Mouse (Mus musculus) frontal cortex, postnatal 10 days (tissue): ENCODE data around the gene Sfi1.
"Not testable (repeated sequence)": the region's sequence is repeated elsewhere in the genome, so short reads cannot be mapped to it uniquely, and the experiment has no call there.

Experiments used
- DNase-seq, 2 experiments: peaks; one replicate each; pipeline ENCODE4 v3.0.0; 2022; ENCODE audit warnings: low spot score in 2 of 2, mixed read lengths in 1 of 2

Gene Sfi1

DNA sequence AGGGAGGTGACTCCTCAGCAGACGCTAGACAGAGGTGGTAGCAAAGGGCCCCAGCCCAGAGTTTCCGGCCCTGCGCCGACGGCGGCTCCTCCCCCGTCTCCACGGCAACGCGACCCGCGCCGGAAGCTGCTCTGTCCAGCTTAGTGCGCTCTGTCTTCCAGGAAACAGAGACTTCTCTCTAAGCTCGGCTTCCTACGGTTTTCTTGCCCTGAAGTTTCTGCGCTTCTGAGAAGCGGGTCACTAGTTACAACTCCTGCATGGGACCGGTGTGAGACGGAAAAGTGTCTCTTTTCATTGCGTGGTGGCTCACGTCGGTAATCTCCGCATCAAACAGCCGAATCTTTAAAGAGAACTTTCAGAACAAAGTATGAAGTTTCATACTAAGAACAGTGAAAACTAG, at the start of gene Sfi1:
Gene Sfi1, minus strand, starts transcription at position 101 of the 400 bp plus-strand sequence.
- no peak for DNase-seq

DNA sequence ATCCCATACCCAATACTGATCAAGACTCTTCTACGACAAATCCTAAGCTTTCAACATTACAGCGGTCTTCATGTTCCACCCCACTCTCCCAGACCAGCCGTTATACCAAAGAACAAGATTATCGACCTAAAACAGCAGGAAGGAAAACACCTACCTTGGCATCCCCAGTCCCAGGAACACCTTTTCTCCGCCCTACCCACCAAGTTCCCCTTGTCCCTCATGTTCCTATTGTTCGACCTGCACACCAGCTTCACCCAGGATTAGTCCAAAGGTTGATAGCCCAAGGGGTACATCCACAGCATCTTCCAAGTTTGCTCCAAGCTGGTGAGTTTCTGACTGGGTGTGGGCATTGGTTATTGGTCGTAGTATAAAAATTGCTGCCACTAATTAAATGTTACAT, 49.1 kb upstream of the Sfi1 start:
- DNase-seq: no peak

DNA sequence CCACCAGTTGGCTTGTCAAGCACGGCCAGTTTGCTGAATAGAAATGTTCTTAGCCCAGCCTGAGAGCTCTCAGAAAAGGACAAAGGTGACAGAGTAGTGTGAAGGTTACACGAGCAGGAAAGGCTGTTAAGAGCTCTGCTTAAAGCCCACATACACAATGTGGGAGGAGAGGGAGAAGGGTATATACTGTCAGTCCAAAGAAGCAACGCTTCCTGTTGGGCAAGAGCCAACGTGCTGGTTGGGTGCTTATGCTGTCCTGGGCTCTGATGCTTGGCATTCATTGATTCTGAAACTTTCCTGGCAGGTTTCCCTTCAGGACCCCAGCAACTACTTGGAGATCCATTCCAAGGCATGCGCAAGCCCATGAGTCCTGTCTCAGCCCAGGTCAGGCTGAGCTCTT, 42.0 kb upstream of the Sfi1 start:
- DNase-seq: no peak

DNA sequence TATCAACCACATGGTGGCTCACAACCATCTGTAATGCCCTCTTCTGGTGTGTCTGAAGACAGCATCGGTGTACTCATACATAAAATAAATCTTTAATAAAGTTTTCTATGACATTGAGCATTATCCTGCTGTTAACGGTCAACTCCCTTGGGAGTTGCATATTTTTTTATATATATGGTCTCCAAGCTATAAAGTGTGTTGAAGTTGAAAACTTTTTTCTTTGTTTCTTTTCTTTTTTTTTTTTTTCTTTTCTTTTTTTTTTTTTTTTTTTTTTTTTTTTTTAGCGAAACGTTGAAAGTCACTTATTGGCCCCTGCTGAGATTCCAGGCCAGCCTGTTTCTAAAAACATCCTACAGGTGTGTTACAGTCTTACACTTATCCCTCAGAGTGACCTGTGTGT, 40.4 kb upstream of the Sfi1 start:
- no peak for DNase-seq

DNA sequence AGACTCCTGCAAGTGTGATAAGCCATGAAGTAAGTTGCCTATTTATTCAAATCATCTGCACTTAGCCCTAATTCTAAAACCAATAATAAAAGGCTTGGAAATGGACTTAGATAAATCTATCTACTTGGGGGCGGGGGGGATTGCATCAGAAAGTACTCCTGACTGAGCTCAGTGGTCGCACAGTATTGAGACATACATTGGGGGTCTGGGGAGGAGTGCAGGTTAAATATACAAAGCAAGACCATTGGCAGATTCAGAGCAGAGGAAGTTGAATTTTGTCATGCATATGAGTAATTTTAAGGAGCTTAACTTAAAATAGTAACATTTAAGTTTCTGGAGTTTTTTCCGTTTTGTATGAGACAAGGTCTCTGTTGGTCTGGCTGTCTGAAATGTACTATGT, 39.0 kb upstream of the Sfi1 start:
- no peak for DNase-seq

DNA sequence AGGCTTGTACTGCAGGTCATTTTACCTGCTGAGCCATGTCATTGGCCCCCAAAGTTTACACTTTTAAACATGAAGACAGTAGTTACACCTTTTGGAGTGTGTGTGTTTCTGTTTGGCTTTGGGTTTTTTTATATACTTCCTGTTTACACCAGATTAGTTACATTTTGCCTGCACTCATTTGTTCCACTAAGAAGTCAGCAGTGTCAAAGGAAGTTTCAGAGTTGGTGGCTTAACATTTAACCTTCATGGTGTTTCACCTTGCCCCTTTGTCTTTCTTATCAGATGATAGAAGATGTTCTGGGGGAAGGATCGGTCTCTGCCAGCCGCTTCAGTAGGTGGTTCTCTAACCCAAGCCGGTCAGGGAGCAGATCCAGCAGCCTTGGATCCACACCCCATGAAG, 33.9 kb upstream of the Sfi1 start:
- no peak for DNase-seq

DNA sequence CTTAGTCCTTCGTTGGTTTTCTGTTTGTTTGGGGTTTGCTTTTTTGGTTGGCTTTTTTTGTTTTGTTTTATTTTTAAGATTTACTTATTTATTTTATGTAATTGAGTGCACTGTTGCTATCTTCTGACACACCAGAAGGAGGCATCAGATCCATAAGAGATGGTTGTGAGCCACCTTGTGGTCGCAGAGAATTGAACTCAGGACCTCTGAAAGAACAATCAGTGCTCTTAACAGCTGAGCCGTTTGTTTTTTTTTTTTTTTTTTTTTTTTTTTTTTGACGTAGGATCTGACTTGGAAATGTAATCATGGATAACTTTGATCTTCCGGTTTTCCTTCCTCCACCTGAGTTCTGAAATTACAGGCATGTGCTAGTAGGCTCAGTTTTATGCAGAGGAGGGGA, 29.8 kb upstream of the Sfi1 start:
- no peak for DNase-seq

DNA sequence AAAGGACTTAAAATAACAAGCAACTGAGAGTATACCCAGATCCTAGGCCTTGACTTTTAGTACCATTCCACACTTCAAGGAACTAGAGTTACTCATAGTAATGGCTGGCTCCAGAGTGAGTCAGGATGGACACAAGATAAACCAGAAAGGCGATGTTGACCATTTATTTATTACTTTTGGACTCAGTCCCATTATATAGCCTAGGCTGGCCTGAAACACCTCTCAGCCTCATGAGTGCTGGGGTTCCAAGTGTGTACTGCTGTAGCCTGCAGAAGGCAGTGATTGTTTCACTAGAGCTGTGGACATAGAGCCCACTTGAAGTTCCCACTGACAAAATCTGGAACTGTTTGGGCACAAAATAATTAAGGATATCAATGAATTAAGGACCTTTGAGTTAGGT, 19.3 kb upstream of the Sfi1 start:
- DNase-seq: no peak

DNA sequence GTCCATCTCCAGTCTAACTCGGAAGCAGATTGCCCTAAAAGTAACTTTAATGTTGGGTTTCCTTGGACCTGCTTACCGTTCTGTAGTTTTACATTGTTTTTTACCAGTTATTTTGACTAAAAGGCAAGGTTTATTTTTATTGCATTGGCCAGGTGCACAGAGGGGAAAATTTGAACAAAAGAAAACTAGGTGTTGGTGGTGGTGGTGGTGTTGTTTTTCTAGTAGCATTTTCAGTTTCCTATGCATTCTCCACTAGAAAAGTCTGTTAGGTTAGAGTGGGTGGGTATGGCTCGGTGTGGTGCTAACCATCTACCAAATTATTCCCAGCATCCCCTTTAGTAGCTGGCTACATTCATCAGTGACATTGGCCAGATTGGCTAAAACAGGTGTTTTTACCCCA, 13.5 kb upstream of the Sfi1 start:
- no peak for DNase-seq

DNA sequence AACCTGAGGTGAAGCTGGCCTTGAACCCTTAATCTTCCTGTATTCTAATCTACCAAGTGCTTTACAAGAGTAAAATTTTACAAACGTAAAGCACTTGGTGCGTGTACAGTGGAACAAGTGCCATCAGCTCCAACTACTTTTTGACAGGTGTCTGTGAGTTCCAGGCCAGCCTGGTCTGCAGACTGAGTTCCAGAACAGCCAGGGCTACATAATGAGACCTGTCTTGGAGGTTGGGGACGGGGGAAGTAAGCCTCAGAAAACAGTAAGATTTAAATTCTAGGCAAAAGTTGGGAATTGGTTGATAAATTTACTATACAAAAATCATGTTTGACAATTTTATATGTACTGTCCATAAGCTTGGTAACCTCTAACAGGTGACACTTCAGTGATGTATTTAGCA, 11.9 kb upstream of the Sfi1 start:
- no peak for DNase-seq

DNA sequence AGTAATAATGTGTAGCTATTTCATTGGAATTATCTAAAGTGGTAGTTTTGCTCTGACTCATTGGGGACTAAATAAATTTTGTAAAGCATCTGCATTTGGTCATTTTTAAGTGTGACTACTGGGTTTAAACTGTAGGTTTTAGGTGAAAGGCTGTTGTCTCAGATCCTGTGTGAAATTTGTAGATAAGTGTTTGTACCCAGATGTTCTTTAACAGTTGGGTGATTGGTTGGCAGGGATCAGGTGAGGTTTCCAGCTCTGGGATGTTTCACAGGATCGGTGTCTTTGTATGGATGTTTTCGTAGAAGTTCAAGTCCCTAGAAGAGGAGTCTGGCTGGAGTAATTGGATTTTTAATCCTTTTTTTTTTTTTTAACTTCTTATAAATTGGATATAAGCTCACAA, 10.5 kb upstream of the Sfi1 start:
- no peak for DNase-seq

DNA sequence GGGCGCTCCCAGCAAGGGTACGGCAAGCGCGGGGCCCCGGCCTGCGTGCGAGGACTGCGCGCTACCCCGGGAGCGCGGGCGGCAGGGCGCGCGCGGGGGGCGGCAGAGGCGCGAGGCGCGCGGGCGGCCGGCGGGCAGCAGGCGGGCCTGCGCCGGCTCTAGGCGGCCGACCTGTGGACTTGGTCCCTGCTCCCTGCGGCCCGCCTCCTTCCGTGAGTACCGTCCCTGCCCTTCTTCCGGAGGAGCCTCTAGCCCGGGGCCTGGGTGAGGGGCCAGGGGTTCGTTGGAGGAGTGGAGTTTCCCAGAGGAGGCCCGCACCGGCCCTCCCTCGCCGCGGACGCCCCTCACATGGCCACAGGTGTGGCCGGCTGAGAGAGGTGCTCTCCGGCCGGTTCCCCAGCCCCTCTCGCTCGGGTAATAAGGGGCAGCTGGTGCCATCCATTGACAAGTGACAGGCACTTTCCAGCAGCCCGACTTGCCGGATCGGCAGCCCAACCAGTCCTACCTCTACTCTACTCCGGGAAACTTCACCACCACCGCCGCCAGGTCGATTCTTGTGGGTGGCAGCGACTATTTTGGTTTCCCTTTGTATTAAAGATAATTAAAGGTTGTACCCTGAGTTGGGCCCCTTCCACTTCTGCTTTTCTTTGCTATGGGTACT, 9.6 kb upstream of the Sfi1 start:
- DNase-seq: peak; percentile 38 to 57

DNA sequence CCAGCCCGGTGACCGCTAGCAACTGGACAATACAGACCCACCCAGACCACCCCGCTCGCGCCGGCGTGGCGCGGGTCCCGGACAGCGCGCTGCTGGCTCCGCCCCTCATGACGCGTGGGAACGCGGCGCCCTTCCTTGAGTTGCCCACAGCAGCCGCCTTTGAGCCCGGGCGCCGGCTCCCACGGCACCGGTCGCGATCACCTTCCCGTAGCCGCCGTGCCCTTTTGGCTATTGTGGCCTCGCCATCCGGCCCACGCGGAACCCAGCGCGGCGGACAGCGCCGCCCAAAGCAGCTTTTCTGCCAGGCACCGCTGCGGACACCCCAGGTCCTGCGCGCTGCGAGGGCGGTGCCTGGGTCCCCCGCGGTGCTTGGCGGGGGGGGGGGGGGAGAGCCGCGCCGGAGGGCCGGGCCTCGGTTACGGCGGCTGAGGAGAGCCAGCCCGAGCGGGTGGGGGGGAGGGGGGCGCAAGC, 9.0 kb upstream of the Sfi1 start, which contains the start of gene Eif4enif1:
Gene Eif4enif1, plus strand, starts transcription at position 162 of the 471 bp plus-strand sequence.
- DNase-seq: peak; percentile 86 to 90

DNA sequence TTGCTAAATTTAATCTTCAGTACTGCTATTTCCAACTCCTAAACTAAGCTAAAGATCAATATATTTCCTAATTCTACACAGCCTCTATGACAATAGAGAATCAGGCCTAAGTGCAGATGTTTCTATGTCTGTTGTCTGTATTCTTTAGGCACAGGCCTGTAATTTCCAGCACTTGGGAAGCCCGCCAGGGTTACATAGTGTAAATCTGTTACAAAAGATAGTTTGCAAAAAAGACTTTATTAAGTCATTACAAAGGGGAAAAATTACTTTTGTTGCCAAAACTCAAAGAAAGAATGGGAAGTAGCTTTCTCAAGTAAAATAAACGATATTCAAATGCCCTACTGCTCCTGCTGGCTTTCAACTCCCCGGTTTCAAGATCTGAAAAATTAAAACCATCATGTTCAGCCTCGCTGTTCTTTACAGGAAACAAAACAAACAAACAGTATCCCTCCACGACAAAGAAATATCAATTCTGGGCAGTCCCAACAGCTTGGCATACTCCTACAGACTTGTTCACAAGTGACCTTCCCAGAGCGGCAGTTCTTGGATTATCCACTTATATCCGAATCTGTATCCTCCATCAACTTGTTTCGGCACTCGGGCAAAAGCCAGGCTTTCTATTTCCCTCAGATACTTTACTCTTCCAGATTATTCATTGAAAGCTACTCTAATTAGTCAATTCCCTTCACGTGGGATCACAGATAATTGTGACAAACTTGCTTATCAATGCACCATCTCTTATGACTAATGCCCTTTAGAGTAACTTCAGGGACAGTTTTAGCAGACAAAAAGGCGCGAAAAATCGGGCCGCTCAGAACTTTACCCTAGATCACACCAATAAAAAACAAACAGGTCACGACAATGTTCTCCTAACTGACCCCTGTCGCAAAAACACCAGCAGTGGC, 8.3 kb upstream of the Sfi1 start:
- DNase-seq: no peak

DNA sequence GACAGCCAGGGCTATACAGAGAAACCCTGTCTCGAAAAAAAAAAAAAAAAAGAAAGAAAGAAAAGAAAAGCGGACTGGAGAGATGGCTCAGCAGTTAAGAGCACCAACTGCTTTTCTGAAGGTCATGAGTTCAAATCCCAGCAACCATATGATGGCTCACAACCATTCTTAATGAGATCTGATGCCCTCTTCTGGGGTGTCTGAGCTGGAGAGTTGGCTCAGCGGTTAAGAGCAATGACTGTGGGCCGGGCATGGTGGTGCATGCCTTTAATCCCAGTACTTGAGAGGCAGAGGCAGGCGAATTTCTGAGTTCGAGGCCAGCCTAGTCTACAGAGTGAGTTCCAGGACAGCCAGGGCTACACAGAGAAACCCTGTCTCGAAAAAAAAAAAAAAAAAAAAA, 7.4 kb upstream of the Sfi1 start:
- DNase-seq: not testable (repeated sequence)

DNA sequence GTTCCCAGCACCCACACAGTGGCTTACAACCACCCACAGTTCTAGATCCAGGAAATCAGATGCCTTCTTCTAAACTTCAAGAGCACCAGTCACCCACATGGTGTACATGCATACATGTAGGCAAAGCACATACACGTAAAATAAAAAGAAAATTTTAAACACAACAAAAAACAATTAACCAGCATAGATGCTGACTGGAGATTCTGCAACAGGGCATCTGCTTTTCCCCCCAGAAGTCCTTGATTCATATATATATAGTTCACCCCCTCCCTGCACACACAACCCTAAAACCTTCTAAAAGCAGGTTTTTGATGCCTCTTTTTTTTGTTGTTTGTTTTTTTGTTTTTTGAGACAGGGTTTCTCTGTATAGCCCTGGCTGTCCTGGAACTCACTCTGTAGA, 10.6 kb downstream of the Sfi1 start:
- DNase-seq: not testable (repeated sequence)

DNA sequence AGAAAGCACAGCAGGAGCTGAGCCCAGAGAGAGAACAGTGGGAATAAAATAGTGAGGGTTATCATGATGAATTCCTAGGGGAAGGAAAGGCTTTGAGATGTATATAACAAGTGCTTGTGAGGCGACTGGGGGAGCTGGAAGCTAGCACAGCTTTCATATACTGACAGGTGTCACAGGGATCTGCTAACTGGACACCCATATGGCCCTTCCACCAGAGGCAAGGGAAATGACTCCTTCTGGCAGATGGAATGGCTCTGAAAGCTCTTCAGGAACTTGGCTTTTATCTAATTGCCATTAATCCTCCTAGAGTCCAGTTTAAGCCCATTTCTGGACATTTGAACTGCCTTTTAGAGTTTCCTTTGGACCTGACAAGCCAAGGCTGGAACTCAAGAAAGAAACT, 11.3 kb downstream of the Sfi1 start:
- not testable (repeated sequence) for DNase-seq

DNA sequence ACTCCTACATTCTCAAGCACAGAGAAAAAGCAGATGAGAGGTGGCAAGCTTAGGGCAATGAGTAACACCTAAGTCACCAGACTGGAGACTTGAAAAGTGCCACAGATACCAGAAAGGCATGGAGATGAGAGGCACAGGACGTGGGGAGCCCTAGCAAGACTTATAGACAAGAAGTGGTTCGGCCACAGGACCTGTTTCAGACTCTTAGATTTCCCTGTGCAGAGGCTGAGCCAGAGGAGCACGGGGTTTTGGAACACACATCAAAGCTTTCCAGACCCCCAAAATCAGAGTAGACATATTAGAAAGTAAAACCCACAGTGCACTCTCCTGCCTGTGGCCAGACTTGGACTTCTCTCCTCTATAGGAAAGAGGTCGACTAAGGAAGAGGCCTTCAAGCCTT, 12.0 kb downstream of the Sfi1 start:
- DNase-seq: peak; percentile 62 to 76

DNA sequence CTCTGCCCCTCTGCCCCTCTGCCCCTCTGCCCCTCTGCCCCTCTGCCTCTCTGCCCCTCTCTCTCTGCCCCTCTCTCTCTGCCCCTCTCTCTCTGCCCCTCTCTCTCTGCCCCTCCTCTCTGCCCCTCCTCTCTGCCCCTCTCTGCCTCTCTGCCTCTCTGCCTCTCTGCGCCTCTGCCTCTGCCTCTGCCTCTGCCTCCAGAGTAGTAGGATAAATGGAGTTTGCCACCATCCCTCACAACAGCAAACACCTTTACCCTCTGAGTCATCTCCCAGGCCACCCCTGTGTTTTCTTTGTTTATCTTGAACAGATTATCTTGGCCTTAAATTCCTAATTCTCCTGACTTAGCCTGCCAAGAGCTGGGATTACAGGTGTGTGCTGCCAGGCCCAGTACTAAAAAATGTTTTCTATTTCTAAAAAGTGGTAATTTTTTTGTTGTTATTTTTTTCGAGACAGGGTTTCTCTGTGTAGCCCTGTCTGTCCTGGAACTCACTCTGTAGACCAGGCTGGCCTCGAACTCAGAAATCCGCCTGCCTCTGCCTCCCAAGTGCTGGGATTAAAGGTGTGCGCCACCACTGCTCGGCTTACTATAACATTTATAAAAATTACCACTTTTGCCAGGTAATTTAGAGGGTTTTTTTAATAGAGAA, 12.6 kb downstream of the Sfi1 start:
- DNase-seq: not testable (repeated sequence)

DNA sequence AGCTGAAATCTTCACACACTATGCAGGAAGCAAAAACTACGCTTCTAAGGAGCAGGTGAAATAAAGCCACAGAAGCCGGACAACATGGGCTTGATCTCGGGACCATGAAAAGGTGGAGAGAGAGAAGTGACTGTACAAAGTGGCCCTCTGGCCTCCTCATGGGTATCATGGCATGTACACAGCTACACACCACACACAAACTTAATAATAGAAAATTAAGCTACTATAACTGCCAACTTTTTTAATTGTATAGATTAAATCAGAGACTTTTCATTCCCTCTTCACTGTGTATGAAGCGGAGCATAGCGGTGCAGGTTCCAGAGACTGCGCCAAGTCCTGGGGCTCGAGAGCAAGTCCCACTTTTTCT, 13.6 kb downstream of the Sfi1 start:
- DNase-seq: peak in 1 of 2 experiments; percentile 25

DNA sequence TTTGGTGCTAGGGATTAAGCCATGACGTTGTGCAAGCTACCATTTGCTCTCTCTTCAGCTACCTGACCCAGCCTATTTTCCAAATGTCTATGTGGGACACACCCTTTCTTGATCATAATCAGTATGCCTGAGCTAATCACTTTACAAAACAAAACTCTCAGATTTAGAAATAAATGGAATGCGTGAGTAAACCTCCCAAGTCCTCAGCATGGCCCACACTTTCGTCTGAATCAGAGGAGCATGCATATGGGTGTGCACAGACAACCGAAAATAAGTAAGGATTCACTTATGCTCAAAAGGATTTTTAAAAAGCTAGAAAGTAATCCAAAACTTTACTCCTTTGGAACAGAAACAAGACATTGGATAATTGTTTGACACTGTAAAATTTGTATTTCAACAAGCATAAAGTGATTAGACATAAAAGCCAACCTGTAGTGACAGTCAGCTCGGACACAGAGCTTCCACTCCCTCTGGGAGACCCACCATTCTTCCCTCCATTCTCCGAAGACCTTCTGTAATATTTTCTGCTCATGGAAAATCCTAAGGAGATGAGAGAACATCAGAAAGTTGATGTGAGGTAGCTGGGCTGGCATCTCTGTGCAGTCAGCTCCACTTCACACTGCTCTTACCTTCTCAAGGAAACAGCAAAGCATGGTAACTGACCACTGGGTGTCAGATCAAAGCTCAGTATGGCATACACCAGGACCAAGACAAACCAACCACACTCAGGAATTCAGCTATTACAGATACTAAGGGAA, 14.1 kb downstream of the Sfi1 start:
- peak in 1 of 2 experiments; percentile 24 for DNase-seq
